In the genomic region with DNA sequence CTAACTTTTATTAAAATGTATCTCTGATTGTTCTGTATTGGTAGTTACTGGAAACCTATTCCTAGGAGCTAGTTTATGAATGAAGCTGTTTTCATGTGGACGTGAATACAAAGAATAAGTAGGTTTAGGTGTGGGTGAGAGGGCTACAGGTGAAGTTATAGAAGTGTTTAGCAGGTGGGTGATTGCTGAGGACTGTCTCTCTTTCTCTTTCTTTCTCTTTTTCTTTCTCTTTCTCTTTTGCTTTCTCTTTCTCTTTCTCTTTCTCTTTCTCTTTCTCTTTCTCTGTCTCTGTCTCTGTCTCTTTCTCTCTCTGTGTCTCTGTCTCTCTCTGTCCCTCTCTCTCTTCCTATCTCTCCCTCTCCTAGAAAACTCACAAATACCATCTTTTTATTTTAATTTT, we compare ENCODE assay signal across 24 mouse cellular contexts. TPM values are rescaled to one million over a fixed set of nuclear protein-coding genes. Genes with fewer than 3 reads are reported as not detected.
DNase-seq lines count a peak whose midpoint lies in the region; ATAC-seq and TF ChIP-seq lines count a peak whose summit lies in the region.
"Had no signal": no experiment of that assay in that cellular context is flagged by ENCODE, and none has a peak within 500 bp of the region (broad histone marks: within the 10 kb centered on the region; RNA-seq: fewer than 3 reads in every experiment).

No protein-coding gene starts in this region.

- no peaks in the 10 kb centered on the region for H3K79me2 ChIP-seq in CH12.LX (replicated peaks; ENCODE audit: control insufficient read depth, extremely low read depth, insufficient read depth, poor library complexity, severe bottlenecking)

- H3K9me3 ChIP-seq in CH12.LX (replicated peaks; ENCODE audit: low read length) = peaks cover 3% of the 10 kb centered on the region
- H3K9me3 ChIP-seq in midbrain, embryonic 11.5 days (ENCODE audit: control insufficient read depth, low read length) = no peaks in the 10 kb centered on the region
- H3K9me3 ChIP-seq: G1E had no signal

- TF ChIP-seq RAD21 in CH12.LX (IDR thresholded peaks at IDR 0.05; ENCODE audit: low read depth, low read length) = no peak

- TF ChIP-seq POLR2A in CH12.LX (IDR thresholded peaks at IDR 0.05; ENCODE audit: low read depth, low read length) = no peak
- TF ChIP-seq POLR2A in cerebellum, adult 2 months (IDR thresholded peaks at IDR 0.05; ENCODE audit: borderline replicate concordance, insufficient read depth, low read length) = no peak

- ATAC-seq in CD4-positive, CD25-positive, alpha-beta regulatory T cell, adult 4 months = peak; percentile 52
- peak; percentile 44 for ATAC-seq in activated CD4-positive, CD25-positive, alpha-beta regulatory T cell, adult 4 months
- ATAC-seq in midbrain, embryonic 11.5 days (ENCODE audit: low FRiP score) = no peak
- ATAC-seq: Patski had no signal

- no peaks in the 10 kb centered on the region for H3K36me3 ChIP-seq in CH12.LX (replicated peaks in 1 of 2; ENCODE audit: control insufficient read depth in 1 of 2, insufficient read depth in 1 of 2, low read length in 1 of 2)
- H3K36me3 ChIP-seq in midbrain, embryonic 11.5 days (ENCODE audit: control insufficient read depth, insufficient read depth, low read length) = no peaks in the 10 kb centered on the region
- H3K36me3 ChIP-seq: G1E had no signal

- no peak for TF ChIP-seq EP300 in CH12.LX (IDR thresholded peaks at IDR 0.05; ENCODE audit: low read length)

- WGBS in midbrain, embryonic 11.5 days = 84% methylated on average over 1 of the region's 1 CpGs
- 89% methylated on average over 1 of the region's 1 CpGs for WGBS in cerebellum, adult 2 months

- no peaks in the 10 kb centered on the region for H3K27me3 ChIP-seq in CH12.LX (replicated peaks)
- H3K27me3 ChIP-seq in midbrain, embryonic 11.5 days (ENCODE audit: control insufficient read depth, insufficient read depth, low read length) = no peaks in the 10 kb centered on the region
- no peaks in the 10 kb centered on the region for H3K27me3 ChIP-seq in cerebellum, adult 2 months (ENCODE audit: control insufficient read depth, insufficient read depth, low read length)
- H3K27me3 ChIP-seq: Patski had no signal

- no peak overlapping the region for H3K27ac ChIP-seq in CH12.LX (ENCODE audit: insufficient read depth, low read depth)
- H3K27ac ChIP-seq in midbrain, embryonic 11.5 days (ENCODE audit: low read depth, low read length) = no peak overlapping the region
- H3K27ac ChIP-seq in cerebellum, adult 2 months (ENCODE audit: insufficient read depth, low read length) = no peak overlapping the region

- peaks cover 11 to 22% of the 10 kb centered on the region in 2 experiments for H3K4me1 ChIP-seq in CH12.LX (ENCODE audit: control insufficient read depth in 1 of 2, insufficient read depth in 2 of 2)
- no peaks in the 10 kb centered on the region for H3K4me1 ChIP-seq in midbrain, embryonic 11.5 days (ENCODE audit: control insufficient read depth, insufficient read depth, low read length)
- H3K4me1 ChIP-seq in cerebellum, adult 2 months (ENCODE audit: control insufficient read depth, insufficient read depth, low read length) = no peaks in the 10 kb centered on the region

- H3K4me3 ChIP-seq in CH12.LX (replicated peaks in 1 of 3; ENCODE audit: low read depth in 2 of 3, low read length in 2 of 3, poor library complexity in 1 of 3) = no peak overlapping the region
- no peak overlapping the region for H3K4me3 ChIP-seq in midbrain, embryonic 11.5 days (ENCODE audit: low read depth, low read length)
- no peak overlapping the region for H3K4me3 ChIP-seq in cerebellum, adult 2 months (replicated peaks; ENCODE audit: insufficient read depth, low read depth, low read length)

- H3K9ac ChIP-seq in CH12.LX (ENCODE audit: insufficient read depth, low read depth) = no peak overlapping the region
- H3K9ac ChIP-seq in midbrain, embryonic 11.5 days (ENCODE audit: low read length) = no peak overlapping the region

- dilution Hi-C loops in CH12.LX (cut with MboI; ENCODE audit: extremely low pct_ligation_motif_present, extremely low pct_unique_long_range_greater_than_20kb, low sequenced_read_pairs) = no loop called here

- H3K4me2 ChIP-seq in CH12.LX (ENCODE audit: insufficient read depth, low read depth, poor library complexity, severe bottlenecking) = peak overlapping the region; percentile 50; the same call in 1 of the 2 replicates
- H3K4me2 ChIP-seq in midbrain, embryonic 11.5 days = no peak overlapping the region

- no peak for TF ChIP-seq CTCF in CH12.LX (conservative IDR thresholded peaks at IDR 0.05 in 1 of 2, IDR thresholded peaks at IDR 0.05 in 1 of 2; ENCODE audit: low read depth in 2 of 2, low read length in 2 of 2)
- no peak for TF ChIP-seq CTCF in cerebellum, adult 2 months (IDR thresholded peaks at IDR 0.05; ENCODE audit: borderline replicate concordance, insufficient read depth, low read depth, low read length)

- in situ Hi-C loops in CH12.LX (cut with MboI; ENCODE audit: low pct_ligation_motif_present, low pct_unique_long_range_greater_than_20kb, low sequenced_read_pairs) = no loop called here

- DNase-seq in CH12.LX (ENCODE audit: extremely low read depth) = no peak
- peak; percentile 30 for DNase-seq in induced T-regulatory cell, adult 2 months (ENCODE audit: low read depth)
- no peak for DNase-seq in midbrain, embryonic 11.5 days (ENCODE audit: low spot score, missing footprints)
- DNase-seq in cerebellum, adult 18-20 months = no peak
- no peak for DNase-seq in cerebellum, adult 2 months
- DNase-seq in cerebellum, postnatal 36 days = no peak
- DNase-seq: adrenal gland, adult 2 months; adrenal gland, adult 8-10 months; adrenal gland, postnatal 10 days; adrenal gland, postnatal 14 days; adrenal gland, postnatal 25 days; adrenal gland, postnatal 36 days; B cell, adult 2 months; cerebellum, adult 11 months; cerebellum, adult 11-12 months; cerebellum, adult 8-10 months; cerebellum, adult 9-10 months; cerebellum, adult 9-11 months had no signal

TF ChIP-seq in CH12.LX, 34 proteins besides CTCF, POLR2A, EP300 and RAD21:
- TF ChIP-seq NRF1 (IDR thresholded peaks at IDR 0.05; ENCODE audit: low read depth, low read length) = no peak
- no peak for TF ChIP-seq MYC (IDR thresholded peaks at IDR 0.05; ENCODE audit: low read depth, low read length)
- TF ChIP-seq ETS1 (conservative IDR thresholded peaks at IDR 0.05; ENCODE audit: low read depth, low read length) = peak; percentile 86
- TF ChIP-seq JUN (IDR thresholded peaks at IDR 0.05; ENCODE audit: insufficient read depth, low read depth, low read length) = no peak

RNA-seq across cellular contexts. Expression of gene Dscam, which starts 20.1 kb away (rescaled TPM):
- 1 to 10 TPM; 1.9 to 2.8 TPM for polyA plus RNA-seq in CD4-positive, CD25-positive, alpha-beta regulatory T cell, adult 4 months (2017; shearing (Covaris generic))
- under 0.01 and 0.04 TPM in 2 replicates for total RNA-seq in CH12.LX (2012; rRNA removed)
- total RNA-seq in CH12.LX (2014; rRNA removed) = 0.03 and 0.12 TPM in 2 replicates
- 0.30 and 0.39 TPM in 2 replicates for polyA plus RNA-seq in CH12.LX (2012; ENCODE audit: insufficient read length, low read depth)
- polyA plus RNA-seq in activated CD4-positive, CD25-positive, alpha-beta regulatory T cell, adult 4 months (2017; shearing (Covaris generic)) = under 1 TPM; 0.25 to 0.55 TPM
- 2.9 and 3.2 TPM in 2 replicates for polyA plus RNA-seq in midbrain, embryonic 11.5 days (2014; fragmentation: Nextera tagmentation; extraction: Ambion mirVana)
- 14.4 and 16.0 TPM in 2 replicates for polyA plus RNA-seq in cerebellum, adult 2 months (2012; rRNA removed)
- total RNA-seq: adrenal gland, adult 2 months; MEL had no signal
- polyA plus RNA-seq: C2C12, G1E had no signal
